Mouse (Mus musculus) small intestine, adult 2 months (tissue): Measurements from ENCODE around the gene Trmt44. TPM values are rescaled to one million over a fixed set of nuclear protein-coding genes. Genes with fewer than 3 reads are reported as not detected.

Experiments
- H3K27ac ChIP-seq: fragments of 200-500 bp; 2 replicates; pipeline ENCODE4 v1.5.1; 2012; ENCODE audit warnings: low read depth, low read length, control low read depth, inconsistent platforms; ENCODE audit not compliant: insufficient read depth
- H3K27me3 ChIP-seq: fragments of 200-500 bp; 2 replicates; pipeline ENCODE4 v1.6.1; 2012; ENCODE audit warnings: mild to moderate bottlenecking, moderate library complexity, low read length, inconsistent platforms; ENCODE audit not compliant: control insufficient read depth, insufficient read depth
- H3K36me3 ChIP-seq: fragments of 200-500 bp; 2 replicates; pipeline ENCODE4 v1.6.1; 2012; ENCODE audit warnings: mild to moderate bottlenecking, low read length, control low read depth, inconsistent platforms; ENCODE audit not compliant: control insufficient read depth, insufficient read depth
- H3K4me1 ChIP-seq: fragments of 200-500 bp; 2 replicates; pipeline ENCODE4 v1.6.1; 2012; ENCODE audit warnings: low read length, inconsistent platforms, mixed read lengths; ENCODE audit not compliant: control insufficient read depth, insufficient read depth, insufficient read length
- H3K4me3 ChIP-seq: fragments of 200-500 bp; 2 replicates; pipeline ENCODE4 v1.5.1; 2012; ENCODE audit warnings: low read depth, mild to moderate bottlenecking, control low read depth, inconsistent platforms, low read length, moderate library complexity
- CTCF ChIP-seq: fragments of 200-500 bp; IDR thresholded peaks from 2 replicates; pipeline ENCODE4 v1.5.1; 2012; ENCODE audit warnings: low read depth, mild to moderate bottlenecking, control low read depth, inconsistent platforms, low read length, moderate library complexity, mixed read lengths; ENCODE audit not compliant: insufficient replicate concordance, insufficient read length; ENCODE audit errors: extremely low read depth
- POLR2A ChIP-seq: fragments of 200-500 bp; IDR thresholded peaks from 2 replicates; pipeline ENCODE4 v1.6.1; 2012; ENCODE audit warnings: low read depth, mild to moderate bottlenecking, control low read depth, inconsistent platforms, low read length, moderate library complexity
- WGBS: fragments of 180-500 bp; shearing (Covaris S2); methylation state at CpG from one replicate; pipeline ENCODE4 v1.1.7; 2018; 5-methylcytosine and 5-hydroxymethylcytosine counted together
- polyA plus RNA-seq: library from polyadenylated mRNA; depleted of rRNA; stranded (reverse); fragments of >200 nt; gene quantifications from 2 replicates; pipeline ENCODE4 v1.2.3, GENCODE M21; 2012; rRNA removed

The Trmt44 gene
- 2.7 and 3.3 TPM in 2 replicates for polyA plus RNA-seq

- no peaks in the 10 kb centered on the region for H3K27me3 ChIP-seq
- peaks cover 16% of the 10 kb centered on the region for H3K4me1 ChIP-seq
- no peak for TF ChIP-seq CTCF
- TF ChIP-seq POLR2A: peak; percentile 94
- peak within 1 kb of the TSS; percentile 86 for H3K27ac ChIP-seq
- WGBS: 3% methylated on average over 56 of the region's 56 CpGs
- H3K4me3 ChIP-seq: peak within 1 kb of the TSS; percentile 92
- H3K36me3 ChIP-seq: peaks cover 20% of the 10 kb centered on the region
Measured at GRCm38 (mm10) chr5:35574653-35575599, at the start of gene Trmt44. Gene Trmt44, minus strand, starts transcription at chr5:35575070.

- no peaks in the 10 kb centered on the region for H3K27me3 ChIP-seq
- no peak overlapping the region for H3K4me3 ChIP-seq
- 0 out of 2 replicates have a peak, but pooled peaks cover 2% of the 10 kb centered on the region for H3K4me1 ChIP-seq
- no peak overlapping the region for H3K27ac ChIP-seq
- no peaks in the 10 kb centered on the region for H3K36me3 ChIP-seq
- TF ChIP-seq POLR2A (no peak), CTCF (no peak)
Measured at GRCm38 (mm10) chr5:35623831-35624230, 49.0 kb upstream of the Trmt44 start.

GRCm38 (mm10) chr5:35621114-35621513 lies 46.2 kb upstream of the Trmt44 start:
- no peak overlapping the region for H3K4me3 ChIP-seq
- 40% methylated on average over 4 of the region's 4 CpGs for WGBS
- H3K36me3 ChIP-seq: no peaks in the 10 kb centered on the region
- TF ChIP-seq CTCF (no peak), POLR2A (no peak)
- H3K27ac ChIP-seq: no peak overlapping the region
- no peaks in the 10 kb centered on the region for H3K27me3 ChIP-seq
- H3K4me1 ChIP-seq: 0 out of 2 replicates have a peak, but pooled peaks cover 2% of the 10 kb centered on the region

- Histone ChIP-seq H3K4me3 (no peak overlapping the region), H3K27ac (no peak overlapping the region), H3K27me3 (no peaks in the 10 kb centered on the region), H3K36me3 (peaks cover 4% of the 10 kb centered on the region; the same call in 1 of the 2 replicates), H3K4me1 (no peaks in the 10 kb centered on the region)
- 63% methylated on average over 5 of the region's 5 CpGs for WGBS
- TF ChIP-seq POLR2A: no peak
- TF ChIP-seq CTCF: no peak
Measured at GRCm38 (mm10) chr5:35616943-35617342, 42.1 kb upstream of the Trmt44 start.

- 89% methylated on average over 8 of the region's 8 CpGs for WGBS
- Histone ChIP-seq H3K27me3 (no peaks in the 10 kb centered on the region), H3K4me1 (no peaks in the 10 kb centered on the region), H3K27ac (no peak overlapping the region), H3K4me3 (no peak overlapping the region), H3K36me3 (peaks cover 16% of the 10 kb centered on the region; the same call in 1 of the 2 replicates)
- TF ChIP-seq POLR2A: no peak
- no peak for TF ChIP-seq CTCF
Measured at GRCm38 (mm10) chr5:35612722-35613121, 37.9 kb upstream of the Trmt44 start.

GRCm38 (mm10) chr5:35611900-35612299 lies 37.0 kb upstream of the Trmt44 start:
- 86% methylated on average over 11 of the region's 11 CpGs for WGBS

GRCm38 (mm10) chr5:35611170-35611569 lies 36.3 kb upstream of the Trmt44 start:
- no peaks in the 10 kb centered on the region for H3K4me1 ChIP-seq
- no peaks in the 10 kb centered on the region for H3K27me3 ChIP-seq
- H3K27ac ChIP-seq: no peak overlapping the region
- no peak overlapping the region for H3K4me3 ChIP-seq
- TF ChIP-seq CTCF (no peak), POLR2A (no peak)
- H3K36me3 ChIP-seq: peaks cover 16% of the 10 kb centered on the region; the same call in 1 of the 2 replicates
- 90% methylated on average over 9 of the region's 9 CpGs for WGBS

More at GRCm38 (mm10) chr5:35611900-35612299, 37.0 kb upstream of the Trmt44 start:
- H3K27me3 ChIP-seq: no peaks in the 10 kb centered on the region
- H3K27ac ChIP-seq: no peak overlapping the region
- no peaks in the 10 kb centered on the region for H3K4me1 ChIP-seq
- peaks cover 16% of the 10 kb centered on the region; the same call in 1 of the 2 replicates for H3K36me3 ChIP-seq
- no peak overlapping the region for H3K4me3 ChIP-seq
- no peak for TF ChIP-seq CTCF
